Mouse (Mus musculus) c-Kit-positive CD71-positive TER-119-positive erythroid progenitor cells, embryonic 14.5 days (primary cell): ENCODE data around the gene Olfr638.
"Not testable (repeated sequence)": the region's sequence is repeated elsewhere in the genome, so short reads cannot be mapped to it uniquely, and the experiment has no call there.

ENCODE experiments used
- DNase-seq: peaks from one replicate; pipeline ENCODE4 v3.0.0-alpha.2; 2013; ENCODE audit warnings: low spot score

Gene Olfr638

GRCm38 (mm10) chr7:103998446-103998845 is at the start of gene Olfr638:
Gene Olfr638 (plus strand): TSS chr7:103998746.
- no peak for DNase-seq

GRCm38 (mm10) chr7:103966873-103967272 is 31.7 kb upstream of the Olfr638 start:
- not testable (repeated sequence) for DNase-seq

GRCm38 (mm10) chr7:103970852-103971251 is 27.7 kb upstream of the Olfr638 start, which contains the start of gene Olfr635:
Gene Olfr635 (plus strand): TSS chr7:103971152.
- DNase-seq: no peak

DNA sequence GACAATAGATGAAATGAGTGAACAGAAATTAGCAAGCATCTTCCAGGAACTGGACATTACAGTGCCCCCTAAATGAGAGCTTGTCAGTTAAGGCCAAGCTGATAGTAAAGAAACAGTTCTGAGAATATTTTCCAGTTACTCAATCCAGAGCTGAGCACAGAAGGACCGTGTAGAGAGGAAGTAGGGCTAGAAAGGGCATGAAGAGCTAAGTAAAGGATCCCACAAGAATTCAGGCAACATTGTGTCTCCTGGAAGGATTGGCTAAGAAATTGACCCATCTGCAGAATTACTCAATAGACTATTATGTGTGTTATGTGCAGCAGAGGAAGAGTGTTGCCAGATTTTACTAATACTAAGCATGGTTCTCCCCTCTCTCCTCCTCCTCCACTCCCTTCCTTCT is 26.8 kb upstream of the Olfr638 start:
- DNase-seq: no peak

DNA sequence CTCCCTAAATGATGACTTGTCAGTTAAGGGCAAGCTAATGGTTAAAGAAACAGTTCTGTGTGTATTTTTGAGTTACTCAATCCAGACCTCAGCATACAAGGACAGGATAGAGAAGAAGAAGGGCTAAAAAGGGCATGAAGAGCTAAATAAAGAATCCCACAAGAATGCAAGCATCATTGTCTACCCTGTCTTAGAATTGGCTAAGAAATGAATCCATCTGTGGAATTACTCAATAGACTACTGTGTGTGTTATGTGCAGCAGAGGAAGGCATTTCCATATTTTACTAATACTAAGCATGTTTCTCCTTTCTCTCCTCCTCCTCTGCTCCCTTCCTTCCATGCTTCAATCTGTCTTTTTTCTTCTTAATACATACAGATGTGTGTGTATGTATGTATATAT is 578 bp downstream of the Olfr638 start:
- DNase-seq: no peak

- no peak for DNase-seq
These were observed 18.7 kb downstream of the Olfr638 start, which contains the start of gene Olfr639 for GRCm38 (mm10) chr7:104017203-104017602. Gene Olfr639 (minus strand): TSS chr7:104017303.

GRCm38 (mm10) chr7:104018953-104019352 is 20.4 kb downstream of the Olfr638 start:
- DNase-seq: no peak

- no peak for DNase-seq
These were observed 23.1 kb downstream of the Olfr638 start for GRCm38 (mm10) chr7:104021651-104022050.

DNA sequence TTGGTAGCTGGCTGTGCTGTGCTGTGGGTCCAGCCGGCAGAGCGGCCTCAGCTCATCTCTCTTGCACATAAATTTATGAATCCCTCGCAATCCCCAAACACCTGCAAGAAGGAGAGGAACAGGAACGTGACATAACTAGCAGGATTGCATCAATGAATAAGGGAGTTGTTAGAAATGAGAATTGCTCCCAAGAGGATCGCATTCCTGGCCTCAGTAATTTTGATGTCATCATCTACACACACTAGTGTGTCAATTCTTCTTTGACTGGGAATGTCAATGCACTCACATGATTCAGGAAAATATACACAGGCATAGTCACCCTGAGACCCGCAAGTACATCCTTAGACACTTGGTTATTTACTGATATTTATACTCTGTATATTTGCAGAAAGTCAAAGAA is 26.9 kb downstream of the Olfr638 start, which contains the start of gene Olfr640:
TSS of gene Olfr640 (minus strand) at position 101 of the 400 bp plus-strand sequence.
- no peak for DNase-seq

- DNase-seq: no peak
These were observed 28.4 kb downstream of the Olfr638 start for GRCm38 (mm10) chr7:104026978-104027377.

DNA sequence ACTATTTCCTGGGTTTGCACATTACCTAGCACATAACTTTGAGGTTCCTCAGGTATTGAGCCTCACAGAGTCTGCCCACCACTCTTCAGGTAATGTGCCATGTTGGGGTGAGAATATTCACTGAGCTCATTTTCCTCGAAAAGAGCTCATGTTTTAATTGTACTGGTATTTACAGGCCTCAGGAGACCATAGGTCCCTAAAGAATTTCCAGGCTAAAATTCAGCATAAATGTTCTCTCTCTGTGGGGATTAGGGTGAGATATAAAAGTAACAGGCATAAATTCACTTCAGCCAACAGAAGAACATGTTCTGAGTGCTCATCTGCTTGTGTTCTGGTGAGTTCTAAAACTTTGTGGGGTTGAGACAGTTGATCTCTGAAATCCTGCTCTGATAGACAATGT is 36.6 kb downstream of the Olfr638 start, which contains the start of gene Olfr641:
TSS of gene Olfr641 (plus strand) at position 301 of the 400 bp plus-strand sequence.
- no peak for DNase-seq

GRCm38 (mm10) chr7:104050745-104051144 is 52.2 kb downstream of the Olfr638 start:
- DNase-seq: no peak

- no peak for DNase-seq
These were observed 54.0 kb downstream of the Olfr638 start, which contains the start of gene Olfr642 for GRCm38 (mm10) chr7:104052566-104052965. Gene Olfr642 (minus strand): TSS chr7:104052666.
